In genomic region chr15:101293025-101293621, GRCm38 (mm10) we compare ENCODE assay signal across 12 mouse cellular contexts. TPM values are rescaled to one million over a fixed set of nuclear protein-coding genes. Genes with fewer than 3 reads are reported as not detected.
DNase-seq lines count a peak whose midpoint lies in the region; ATAC-seq and TF ChIP-seq lines count a peak whose summit lies in the region.
"Had no signal": no experiment of that assay in that cellular context is flagged by ENCODE, and none has a peak within 500 bp of the region (broad histone marks: within the 10 kb centered on the region; RNA-seq: fewer than 3 reads in every experiment).

Gene 6030408B16Rik, plus strand, starts transcription at chr15:101293212.

- DNase-seq in kidney, postnatal 4 days = peak; percentile 58 to 72
- no peak for DNase-seq in kidney, adult 9 months
- DNase-seq in embryonic facial prominence, embryonic 10.5 days (ENCODE audit: low spot score) = no peak
- DNase-seq in embryonic facial prominence, embryonic 14.5 days (ENCODE audit: low spot score) = no peak
- DNase-seq in liver, postnatal 0 days = peak; percentile 37
- DNase-seq in urinary bladder, postnatal 10 days (ENCODE audit: low spot score) = no peak
- DNase-seq in urinary bladder, postnatal 36 days (ENCODE audit: low spot score in 2 of 2) = no peak
- DNase-seq: cerebellum, adult 18-20 months; gastrocnemius, postnatal 36 days; layer of hippocampus, adult 9-11 months had no signal

- 61% methylated on average over 18 of the region's 18 CpGs for WGBS in embryonic facial prominence, embryonic 10.5 days
- 43% methylated on average over 12 of the region's 18 CpGs for WGBS in embryonic facial prominence, embryonic 14.5 days
- 63% methylated on average over 18 of the region's 18 CpGs for WGBS in liver, postnatal 0 days (ENCODE audit: insufficient replicate concordance)

- no peak within 1 kb of the TSS; the same call in 1 of the 2 replicates for H3K4me2 ChIP-seq in embryonic facial prominence, embryonic 14.5 days (ENCODE audit: low read depth, low read length)
- peak within 1 kb of the TSS; percentile 44 for H3K4me2 ChIP-seq in liver, postnatal 0 days (ENCODE audit: low read depth, low read length)

- no peaks in the 10 kb centered on the region for H3K9me3 ChIP-seq in embryonic facial prominence, embryonic 10.5 days
- H3K9me3 ChIP-seq in embryonic facial prominence, embryonic 14.5 days (ENCODE audit: control insufficient read depth, low read length) = no peaks in the 10 kb centered on the region
- H3K9me3 ChIP-seq in liver, postnatal 0 days (ENCODE audit: low read length) = no peaks in the 10 kb centered on the region

- H3K36me3 ChIP-seq in embryonic facial prominence, embryonic 10.5 days (replicated peaks) = peaks cover 48% of the 10 kb centered on the region
- peaks cover 41% of the 10 kb centered on the region for H3K36me3 ChIP-seq in embryonic facial prominence, embryonic 14.5 days (ENCODE audit: control insufficient read depth, insufficient read depth, low read length)
- H3K36me3 ChIP-seq in liver, postnatal 0 days (replicated peaks; ENCODE audit: insufficient read depth, low read length) = peaks cover 32% of the 10 kb centered on the region

- no peak for TF ChIP-seq CTCF in liver, postnatal 0 days (IDR thresholded peaks at IDR 0.05; ENCODE audit: low read depth)

- no peak within 1 kb of the TSS for H3K4me3 ChIP-seq in embryonic facial prominence, embryonic 10.5 days
- no peak within 1 kb of the TSS for H3K4me3 ChIP-seq in embryonic facial prominence, embryonic 14.5 days (ENCODE audit: low read depth, low read length)
- no peak within 1 kb of the TSS for H3K4me3 ChIP-seq in liver, postnatal 0 days (ENCODE audit: low read depth, low read length)

- peak; percentile 60; the same call in 1 of the 2 replicates for ATAC-seq in embryonic facial prominence, embryonic 14.5 days (ENCODE audit: low read depth)
- peak; percentile 40; the same call in 1 of the 2 replicates for ATAC-seq in liver, postnatal 0 days

- H3K27ac ChIP-seq in embryonic facial prominence, embryonic 10.5 days (replicated peaks) = peak within 1 kb of the TSS; percentile 71
- H3K27ac ChIP-seq in embryonic facial prominence, embryonic 14.5 days (replicated peaks; ENCODE audit: low read depth, low read length) = no peak within 1 kb of the TSS
- no peak within 1 kb of the TSS for H3K27ac ChIP-seq in liver, postnatal 0 days (ENCODE audit: low read depth)
- H3K27ac ChIP-seq: macrophage had no signal

- H3K27me3 ChIP-seq in embryonic facial prominence, embryonic 10.5 days (replicated peaks; ENCODE audit: low read depth, poor library complexity, severe bottlenecking) = no peaks in the 10 kb centered on the region
- no peaks in the 10 kb centered on the region for H3K27me3 ChIP-seq in embryonic facial prominence, embryonic 14.5 days (replicated peaks; ENCODE audit: control insufficient read depth, insufficient read depth, low read length)
- no peaks in the 10 kb centered on the region for H3K27me3 ChIP-seq in liver, postnatal 0 days (ENCODE audit: insufficient read depth, low read length)

- H3K9ac ChIP-seq in embryonic facial prominence, embryonic 14.5 days (ENCODE audit: low read depth, low read length) = no peak within 1 kb of the TSS; the same call in 1 of the 2 replicates
- H3K9ac ChIP-seq in liver, postnatal 0 days (replicated peaks) = no peak within 1 kb of the TSS

- TF ChIP-seq EP300 in liver, postnatal 0 days (IDR thresholded peaks at IDR 0.05; ENCODE audit: low read depth) = no peak

- peaks cover 27% of the 10 kb centered on the region for H3K4me1 ChIP-seq in embryonic facial prominence, embryonic 10.5 days
- peaks cover 4% of the 10 kb centered on the region for H3K4me1 ChIP-seq in embryonic facial prominence, embryonic 14.5 days (ENCODE audit: control insufficient read depth, insufficient read depth, low read length)
- H3K4me1 ChIP-seq in liver, postnatal 0 days (ENCODE audit: insufficient read depth) = no peaks in the 10 kb centered on the region

RNA-seq across cellular contexts. Expression of gene 6030408B16Rik, which starts in this region (rescaled TPM):
- polyA plus RNA-seq in embryonic facial prominence, embryonic 10.5 days (2016; fragmentation: Nextera tagmentation; extraction: Ambion mirVana) = 0.59 and 0.71 TPM in 2 replicates
- polyA plus RNA-seq in embryonic facial prominence, embryonic 14.5 days (2014; fragmentation: Nextera tagmentation; extraction: Ambion mirVana) = 0.79 and 0.84 TPM in 2 replicates
- 0.36 and 0.45 TPM in 2 replicates for polyA plus RNA-seq in liver, postnatal 0 days (2015; fragmentation: Nextera tagmentation; extraction: Ambion mirVana)
- polyA plus RNA-seq: G1E, macrophage had no signal

Comparison
In these comparisons a context has a peak if more than half of its experiments do, and no peak if none do; other contexts are left out.
1. DNase-seq: peak in kidney, postnatal 4 days (2 of 2); none in kidney, adult 9 months (single experiment), embryonic facial prominence, embryonic 10.5 days (single experiment), embryonic facial prominence, embryonic 14.5 days (single experiment), urinary bladder, postnatal 10 days (single experiment) and urinary bladder, postnatal 36 days (0 of 2).
2. Peak in ATAC-seq in embryonic facial prominence, embryonic 14.5 days; RNA of the gene not detected or under 1 TPM.
3. Peak in DNase-seq, ATAC-seq and H3K4me2 ChIP-seq in liver, postnatal 0 days; RNA of the gene not detected or under 1 TPM.